Mouse (Mus musculus) lung, adult 18-20 months (tissue): ENCODE results near the gene Ryr1.
A peak's percentile ranks its signal among the peaks of the same experiment; 100 is the strongest.
"Not testable (repeated sequence)": the region's sequence is repeated elsewhere in the genome, so short reads cannot be mapped to it uniquely, and the experiment has no call there.

Source experiments
- DNase-seq, 2 experiments: peaks; one replicate each; pipeline ENCODE4 v3.0.0; 2022; ENCODE audit warnings: mixed read lengths in 2 of 2

Ryr1 gene

GRCm38 (mm10) chr7:29144006-29144405 lies 19.0 kb upstream of the Ryr1 start:
- DNase-seq: peak in 1 of 2 experiments; percentile 50

DNA sequence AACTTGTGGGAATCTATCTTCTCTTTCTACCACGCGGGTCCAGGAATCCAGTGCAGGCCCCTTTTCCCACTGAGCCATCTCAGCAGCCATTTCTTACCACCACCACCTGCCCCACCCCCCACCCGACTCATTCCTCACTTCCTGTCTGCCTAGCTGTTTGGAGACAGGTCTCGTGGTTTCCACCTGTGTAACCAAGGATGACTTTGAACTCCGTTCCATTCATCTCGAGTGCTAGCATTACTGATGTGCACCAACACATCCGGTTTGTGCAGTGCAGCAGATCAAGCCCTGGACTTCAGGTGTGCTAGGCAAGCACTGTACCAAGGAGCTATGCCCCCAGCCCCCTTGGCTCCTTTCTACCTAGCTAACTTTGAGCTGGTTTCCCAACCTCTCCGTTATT lies 16.4 kb upstream of the Ryr1 start:
- DNase-seq: no peak

- not testable (repeated sequence) for DNase-seq
These were observed 14.3 kb upstream of the Ryr1 start for GRCm38 (mm10) chr7:29139237-29139636.

DNA sequence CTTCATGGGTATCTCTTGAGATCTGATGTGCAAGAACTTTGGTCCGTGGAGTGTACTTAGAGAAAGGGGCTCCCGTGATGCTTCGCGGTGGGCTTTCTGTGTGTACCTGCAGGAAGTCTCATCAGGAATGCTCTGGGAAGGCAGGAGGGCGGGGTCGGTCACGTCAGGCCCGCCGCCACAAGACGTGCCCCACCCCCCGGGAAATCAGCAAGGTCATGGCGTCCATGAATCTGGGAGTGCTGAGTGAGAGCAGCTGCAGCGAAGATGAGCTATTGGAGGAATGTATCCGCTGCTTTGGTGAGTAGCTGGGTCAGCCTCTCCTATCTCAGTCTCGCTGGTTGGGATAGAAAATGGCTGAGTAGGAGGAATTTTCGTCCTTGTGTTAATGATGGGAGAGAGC lies 12.4 kb upstream of the Ryr1 start:
- no peak for DNase-seq

DNA sequence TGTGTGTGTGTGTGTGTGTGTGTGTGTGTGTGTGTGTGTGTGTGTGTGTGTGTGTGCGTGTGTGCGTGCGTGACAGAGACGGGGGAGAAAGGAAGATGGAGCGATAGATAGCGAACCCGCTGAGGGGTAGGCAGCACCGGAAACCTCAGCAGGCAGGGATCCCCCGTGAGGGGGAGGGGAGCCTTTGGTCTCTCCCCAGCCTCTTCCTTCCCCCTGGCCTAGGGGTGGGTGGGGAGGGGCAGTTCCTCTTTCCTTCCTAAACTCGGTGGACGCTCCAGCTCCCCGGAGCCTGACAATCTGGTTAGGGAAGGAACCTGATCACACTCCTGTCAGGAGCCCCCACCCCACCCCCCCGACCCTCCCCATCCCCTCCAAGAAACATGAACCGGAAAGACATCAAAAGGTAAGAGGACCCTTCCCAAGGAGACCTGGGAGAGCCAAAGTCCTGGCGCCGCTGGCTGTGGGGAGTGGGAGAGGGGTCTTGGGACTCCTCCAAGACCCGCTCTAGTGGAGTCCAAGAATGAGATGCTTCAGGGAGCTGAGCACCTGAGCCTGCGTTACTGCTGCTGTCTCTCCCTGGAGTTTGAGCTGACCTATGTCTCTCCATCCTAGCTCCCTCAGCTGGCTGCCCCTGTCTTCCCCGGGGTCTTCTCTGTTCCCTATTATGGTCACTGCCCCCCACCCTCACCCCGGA lies 9.9 kb upstream of the Ryr1 start, which contains the start of gene Rasgrp4:
Rasgrp4 (plus strand) TSS at position 159 of the 694 bp plus-strand sequence.
- DNase-seq: peak; percentile 33 to 49

DNA sequence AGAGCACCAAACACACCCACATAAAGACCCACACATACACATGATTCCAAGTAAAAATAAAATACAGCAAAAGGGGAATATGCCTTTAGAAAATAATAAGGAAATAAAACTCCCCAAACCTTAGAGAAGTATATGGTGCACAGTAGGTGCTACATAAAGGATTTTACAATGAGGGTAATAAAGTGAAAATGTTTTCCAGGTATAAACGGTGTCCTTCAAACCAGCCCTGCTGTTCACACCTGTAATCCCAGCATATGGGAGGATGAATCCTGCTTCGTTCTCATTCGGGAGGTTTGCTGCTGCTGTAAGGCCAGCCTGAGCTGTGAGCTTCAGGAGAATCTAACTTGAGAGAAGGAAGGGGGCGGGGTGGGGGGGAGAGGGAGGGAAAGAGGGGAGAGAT lies 9.3 kb upstream of the Ryr1 start:
- no peak for DNase-seq

- DNase-seq: no peak
These were observed 3.7 kb upstream of the Ryr1 start for GRCm38 (mm10) chr7:29128725-29129124.

DNA sequence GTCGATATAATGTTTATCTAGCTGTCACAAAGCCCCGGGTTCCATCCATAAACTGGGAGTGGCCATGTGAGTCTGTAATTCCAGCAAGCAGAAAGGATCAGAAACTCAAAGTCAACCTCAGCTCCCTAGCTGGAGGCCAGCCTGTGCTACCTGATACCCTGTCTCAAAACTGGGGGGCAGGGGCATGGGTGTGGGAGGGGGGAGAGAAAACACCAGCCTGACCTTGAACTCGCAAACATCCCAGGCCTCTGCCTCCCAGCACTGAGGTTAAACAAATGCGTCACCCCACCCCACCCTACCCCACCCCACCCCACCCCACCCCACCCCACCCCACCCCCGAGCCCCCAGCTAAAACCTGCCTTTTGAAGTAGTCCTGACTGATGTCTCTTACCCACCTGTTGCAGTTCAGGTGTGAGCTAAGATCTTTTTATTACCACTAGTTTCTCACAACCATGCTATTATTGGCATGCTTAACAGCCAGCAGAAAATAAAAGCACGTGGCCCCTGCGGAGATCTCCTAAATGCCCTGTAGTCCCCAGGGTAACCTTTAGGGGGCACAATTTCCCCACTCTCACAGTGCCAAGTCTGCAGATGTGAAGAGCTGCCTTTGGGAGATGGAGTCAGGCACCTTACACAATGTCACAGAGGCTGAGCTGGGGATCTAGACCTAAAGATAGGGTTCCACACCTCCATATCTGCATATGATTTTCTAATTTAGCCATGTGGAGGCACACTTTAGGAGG lies 1.4 kb upstream of the Ryr1 start:
- peak; percentile 65 to 79 for DNase-seq

DNA sequence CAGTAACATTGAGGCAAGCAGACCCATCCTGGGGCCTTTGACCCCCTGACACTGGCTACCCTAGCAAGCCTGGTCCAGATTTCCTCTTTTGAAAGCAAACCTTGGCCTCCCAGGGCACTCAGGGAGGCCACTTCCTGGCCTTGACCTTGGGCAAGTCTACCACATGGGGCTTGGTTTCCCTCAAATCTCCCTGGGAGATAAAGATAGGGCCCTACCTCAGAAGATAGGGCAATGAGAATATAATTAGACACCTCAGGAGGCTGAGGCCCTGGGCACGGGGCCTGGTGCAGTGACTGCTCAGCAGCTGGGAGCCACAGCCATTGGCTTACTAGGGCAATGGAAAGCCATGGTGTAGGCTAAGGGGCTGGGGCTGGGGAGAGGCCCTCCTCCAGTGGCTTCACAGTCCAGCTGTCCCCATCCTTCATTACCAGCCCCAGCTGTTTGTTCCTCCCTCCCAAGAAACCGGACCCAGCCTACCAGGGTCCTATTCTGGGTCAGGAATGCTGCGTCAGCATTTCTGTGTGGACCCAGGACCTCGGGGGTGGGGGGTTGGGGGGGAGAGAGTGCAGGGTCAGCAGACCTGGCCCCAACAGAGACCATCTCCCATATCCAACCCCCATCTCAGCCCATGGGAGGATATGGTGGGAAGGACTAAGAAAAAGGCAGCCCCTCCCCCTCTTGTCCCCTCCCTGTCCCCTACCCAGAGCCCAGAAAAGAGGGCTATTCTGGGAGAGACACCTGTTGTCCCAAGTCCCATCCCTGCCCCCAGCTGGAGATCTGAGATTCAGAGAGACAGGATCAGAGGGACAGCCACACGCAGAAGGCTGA lies 1.2 kb downstream of the Ryr1 start:
- no peak for DNase-seq

DNA sequence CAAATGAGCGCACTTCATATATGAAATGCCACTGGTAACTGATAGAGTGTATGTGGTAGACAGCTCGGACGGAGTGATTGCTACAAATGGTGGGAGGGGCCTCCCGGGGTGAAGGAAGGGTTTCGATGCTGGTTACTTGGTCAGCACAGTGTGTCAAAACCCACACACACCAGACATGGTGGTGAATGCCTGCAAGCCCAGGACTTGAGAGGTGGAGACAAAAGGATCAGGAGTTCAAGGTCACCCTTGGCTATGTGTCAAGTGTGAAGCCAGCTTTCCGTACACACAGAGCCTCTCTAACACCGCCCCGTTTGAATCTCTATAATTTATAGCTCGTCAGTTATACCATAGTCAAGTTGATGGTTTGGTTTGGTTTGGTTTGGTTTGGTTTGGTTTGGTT lies 2.2 kb downstream of the Ryr1 start:
- DNase-seq: no peak

DNA sequence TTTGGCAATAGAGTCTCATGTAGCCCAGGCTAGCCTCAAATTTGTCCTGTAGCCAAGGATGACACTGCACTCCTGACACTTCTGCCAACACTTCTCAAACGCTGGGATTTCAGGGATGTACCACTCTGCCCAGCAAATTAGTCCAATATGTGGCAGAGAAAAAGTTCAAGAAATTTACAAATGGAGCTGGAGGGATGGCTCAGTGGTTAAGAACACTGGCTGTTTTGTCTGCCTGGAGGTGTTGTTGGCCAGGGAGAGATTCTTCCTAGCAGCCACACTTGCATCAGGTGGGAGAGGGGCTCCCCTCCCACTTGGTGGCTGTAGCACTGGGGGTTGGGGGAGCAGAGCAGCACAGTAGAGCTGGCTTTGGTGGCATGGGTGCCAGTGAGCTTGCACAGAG lies 5.5 kb downstream of the Ryr1 start:
- DNase-seq: no peak

GRCm38 (mm10) chr7:29118142-29118851 lies 6.7 kb downstream of the Ryr1 start:
- DNase-seq: no peak

DNA sequence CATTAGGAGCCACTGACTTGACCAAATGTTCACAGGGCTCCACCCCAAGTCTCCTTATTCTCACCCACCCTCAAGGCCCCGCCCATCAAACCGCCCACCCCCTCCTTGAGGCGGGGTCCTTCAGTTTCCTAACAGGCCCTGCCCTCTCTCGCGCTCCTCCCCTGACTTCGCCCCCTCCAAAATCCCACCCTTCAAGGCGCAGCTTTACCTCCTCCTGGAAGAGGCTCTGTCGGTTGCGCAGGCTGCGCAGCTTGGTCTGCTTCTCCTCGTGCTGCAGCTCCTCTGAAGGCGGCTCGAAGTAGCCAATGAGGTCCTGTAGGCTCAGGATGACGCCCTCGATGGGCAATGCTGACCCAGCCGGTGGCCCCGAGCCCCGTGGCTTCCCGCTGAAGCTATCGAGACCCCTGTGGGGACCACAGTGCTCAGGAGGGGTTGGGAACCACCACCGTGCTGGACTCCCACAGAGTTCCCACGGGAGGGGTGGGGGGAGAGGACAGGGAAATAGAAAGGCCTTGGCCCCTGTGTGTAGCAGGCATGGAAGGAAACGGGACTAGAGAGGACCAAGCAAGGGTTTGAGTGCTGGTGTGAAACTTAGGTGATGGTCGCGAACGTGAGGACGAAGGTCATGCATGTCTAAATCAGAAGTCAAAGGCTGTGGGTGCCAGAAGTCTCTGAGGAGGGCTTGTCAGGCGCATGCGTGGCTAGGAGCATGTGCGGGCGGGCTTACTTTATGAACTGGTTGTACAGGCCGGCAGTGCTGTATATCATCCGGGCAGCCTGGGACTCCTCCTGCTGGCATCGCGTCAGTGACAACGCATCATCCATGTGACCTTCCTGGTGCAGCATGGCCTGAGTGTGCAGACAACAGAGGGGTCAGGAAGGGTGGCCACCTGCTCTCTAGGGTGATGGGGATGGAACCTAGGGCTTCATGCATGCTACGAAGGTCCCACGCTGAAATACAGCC lies 15.7 kb downstream of the Ryr1 start:
- peak; percentile 59 to 68 for DNase-seq

DNA sequence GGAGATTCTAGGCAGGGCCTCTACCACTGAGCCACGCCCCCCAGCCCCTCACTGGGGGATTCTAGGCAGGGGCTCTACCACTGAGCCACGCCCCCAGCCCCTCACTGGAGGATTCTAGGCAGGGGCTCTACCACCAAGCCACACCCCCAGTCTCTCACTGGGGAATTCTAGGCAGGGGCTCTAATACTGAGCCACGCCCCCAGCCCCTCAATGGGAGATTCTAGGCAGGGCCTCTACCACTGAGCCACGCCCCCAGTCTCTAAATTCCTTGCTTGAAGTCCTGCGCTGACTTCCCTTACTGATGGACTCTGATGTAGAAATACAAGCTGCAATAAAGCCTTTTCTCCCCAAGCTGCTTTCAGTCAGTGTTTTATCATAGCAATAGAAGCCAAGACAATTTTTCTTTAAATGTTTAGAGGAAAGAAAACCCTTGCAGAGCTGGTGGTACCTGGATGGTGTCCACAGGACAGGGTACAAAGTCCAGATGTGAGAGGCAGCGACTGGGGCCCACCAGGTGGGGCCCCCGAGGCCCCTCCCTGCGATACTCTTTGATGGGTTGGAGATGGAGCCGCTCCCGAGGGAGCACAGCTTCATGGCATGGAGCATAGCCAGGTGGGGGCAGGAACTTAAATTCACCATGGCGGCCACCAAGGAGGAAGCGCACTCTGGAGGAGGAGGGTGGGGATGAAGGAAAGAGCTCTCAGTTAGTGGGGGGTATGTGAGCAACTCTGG lies 23.5 kb downstream of the Ryr1 start:
- no peak for DNase-seq

- no peak for DNase-seq
These were observed 27.8 kb downstream of the Ryr1 start for GRCm38 (mm10) chr7:29097131-29097530.

DNA sequence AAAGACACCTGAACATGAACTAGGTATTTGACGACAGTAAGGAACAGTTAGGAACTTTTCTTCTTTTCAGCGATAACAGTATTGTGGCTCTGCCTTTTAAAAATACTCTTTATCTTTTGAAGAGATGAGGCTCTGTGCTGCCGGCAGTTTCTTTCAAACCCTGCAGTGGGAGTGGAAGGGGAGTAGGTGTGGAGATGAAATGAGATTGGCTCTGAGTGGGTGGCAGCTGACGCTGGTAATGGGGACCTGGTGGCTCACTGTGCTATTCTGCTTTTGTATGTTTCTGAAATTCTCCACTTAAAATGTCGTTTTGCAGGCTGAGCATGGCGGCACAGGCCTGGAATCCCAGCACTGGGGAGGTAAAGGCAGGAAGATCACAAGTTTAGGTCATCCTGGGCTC lies 36.2 kb downstream of the Ryr1 start:
- no peak for DNase-seq

- DNase-seq: no peak
These were observed 38.1 kb downstream of the Ryr1 start for GRCm38 (mm10) chr7:29086902-29087301.

DNA sequence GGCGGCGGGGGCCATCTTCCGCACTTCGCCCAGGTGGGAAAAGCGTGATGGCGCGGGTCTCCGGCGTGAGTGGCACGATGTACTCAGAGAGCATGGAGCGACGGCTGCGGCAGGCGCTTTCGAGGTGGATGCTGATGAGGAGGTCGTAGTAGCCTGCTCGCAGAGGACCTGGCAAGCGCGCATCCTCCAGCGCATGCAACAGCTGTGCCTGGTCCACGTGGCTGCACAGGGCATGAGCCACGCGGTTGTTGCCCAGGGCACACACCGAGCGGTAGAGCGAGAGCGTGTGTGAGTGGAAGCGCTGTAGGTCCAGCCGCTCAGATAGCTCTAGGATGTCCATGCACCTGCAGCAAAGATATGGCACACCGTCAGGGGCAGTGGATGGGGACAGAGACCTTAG lies 39.0 kb downstream of the Ryr1 start:
- DNase-seq: no peak

GRCm38 (mm10) chr7:29084411-29084810 lies 40.6 kb downstream of the Ryr1 start:
- no peak for DNase-seq

- no peak for DNase-seq
These were observed 45.5 kb downstream of the Ryr1 start for GRCm38 (mm10) chr7:29079419-29079950.

GRCm38 (mm10) chr7:29076977-29077376 lies 48.0 kb downstream of the Ryr1 start:
- no peak for DNase-seq
